Mouse (Mus musculus) cerebellum, adult 8-10 months (tissue): ENCODE results near the gene Pde8a.
A peak's percentile ranks its signal among the peaks of the same experiment; 100 is the strongest.

Source experiments
- DNase-seq: peaks from one replicate; pipeline ENCODE4 v3.0.0; 2022

The Pde8a gene

DNA sequence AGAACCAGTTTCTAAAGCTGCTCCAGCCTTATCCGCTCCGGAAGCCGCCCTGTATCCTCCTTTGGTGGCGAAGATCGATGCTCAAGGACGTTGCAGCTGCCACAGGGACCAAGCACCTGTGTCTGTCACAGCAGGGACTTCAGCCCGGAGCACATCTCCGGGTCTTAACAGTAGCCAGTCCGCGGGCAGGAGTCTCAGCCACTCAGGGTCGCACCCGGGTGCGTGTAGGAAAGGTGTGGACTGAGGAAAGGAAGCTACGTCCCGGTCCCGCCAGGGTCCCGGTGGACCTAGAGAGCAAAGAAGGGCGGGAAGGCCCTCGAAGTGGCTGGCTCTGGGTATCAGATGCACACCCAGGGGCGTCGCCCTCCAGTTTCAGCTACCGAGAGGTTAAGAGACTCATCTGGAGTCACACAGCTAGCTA is 1.1 kb upstream of the Pde8a start:
- DNase-seq, result no peak

DNA sequence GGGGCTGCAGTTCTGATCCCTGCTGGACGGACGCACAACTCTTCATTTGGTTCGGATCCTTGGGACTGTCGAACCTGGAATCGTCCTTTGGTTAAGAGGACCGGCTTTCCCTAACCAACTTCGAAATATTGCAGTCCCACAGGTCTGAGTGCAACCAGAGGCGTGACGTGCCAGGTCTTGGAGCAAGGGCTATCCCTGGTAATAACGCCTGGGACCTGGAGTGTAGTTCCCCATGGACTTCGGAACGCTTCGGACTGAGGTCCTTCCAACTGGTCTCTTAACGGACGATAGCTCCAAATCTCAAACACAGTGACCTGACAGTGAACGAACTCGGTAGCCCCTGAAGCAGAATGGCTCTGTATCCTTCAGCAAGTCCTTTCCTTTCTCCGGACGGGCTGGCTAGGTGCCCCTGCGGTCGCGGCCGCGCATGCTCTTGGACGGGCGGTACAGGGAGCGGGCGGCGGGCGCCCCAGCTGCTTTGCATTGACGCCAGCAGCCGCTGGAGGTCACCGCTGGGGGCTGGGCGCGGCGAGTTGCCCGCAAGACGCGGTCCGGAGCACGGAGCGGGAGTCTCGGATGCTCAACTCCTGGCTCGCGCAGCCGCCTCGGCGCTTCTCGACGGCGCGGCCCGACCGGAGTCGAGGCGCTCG is 574 bp upstream of the Pde8a start:
- DNase-seq, result peak; percentile 25

DNA sequence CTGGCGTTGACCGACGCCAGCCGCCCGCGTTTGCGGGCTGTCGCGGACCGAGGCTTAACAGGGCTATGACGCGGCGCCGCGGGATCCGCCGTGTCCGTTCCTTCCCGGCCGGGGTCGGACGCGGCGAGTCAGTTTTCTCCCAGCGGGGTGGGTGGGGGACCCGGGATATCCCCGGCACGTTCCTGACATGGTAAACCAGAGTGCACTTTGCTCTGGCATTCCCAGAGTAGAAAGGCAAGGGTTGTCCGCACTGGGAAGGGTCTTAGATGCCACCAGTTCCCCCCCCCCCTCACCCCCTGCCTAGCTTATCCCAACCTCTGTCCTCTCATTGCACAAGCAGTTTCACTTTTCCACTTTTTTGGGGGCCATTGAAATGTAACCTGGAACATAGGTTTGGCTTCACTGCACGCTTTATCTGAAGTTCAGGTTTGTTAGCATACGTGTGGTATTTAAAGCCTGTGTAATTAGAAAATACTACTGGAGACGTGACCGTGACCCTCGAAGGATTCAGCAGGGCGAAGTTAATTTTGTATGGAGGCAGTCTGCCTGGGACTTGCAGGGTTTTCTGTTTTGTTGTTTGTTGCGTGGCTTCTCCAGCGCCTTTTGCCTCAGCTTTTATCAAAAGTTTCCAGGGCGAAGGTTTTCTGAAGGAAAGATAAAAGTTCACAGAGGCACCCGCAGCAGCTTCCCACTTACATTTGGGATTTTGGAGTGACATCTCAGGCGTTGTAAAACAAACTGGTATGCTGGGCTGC is 934 bp downstream of the Pde8a start:
- no peak for DNase-seq

DNA sequence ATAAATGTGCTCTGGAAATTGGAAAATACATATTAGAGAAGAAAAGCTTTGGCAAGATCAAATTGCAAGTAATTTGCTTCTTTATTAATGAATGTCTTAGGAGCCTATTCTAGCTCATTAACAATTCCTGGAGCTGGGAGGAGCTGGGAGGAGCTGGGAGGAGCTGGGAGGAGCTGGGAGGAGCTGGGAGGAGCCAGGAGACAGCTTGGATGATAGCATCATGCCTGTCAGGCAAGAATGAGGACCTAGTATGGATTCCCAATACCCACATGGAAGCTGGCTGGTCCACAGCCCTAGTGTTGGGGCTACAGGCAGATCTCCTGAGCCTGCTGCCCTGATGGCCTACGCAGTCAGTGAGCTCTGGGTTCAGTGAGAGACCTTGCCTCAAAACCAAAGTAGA is 2.6 kb downstream of the Pde8a start:
- no peak for DNase-seq

DNA sequence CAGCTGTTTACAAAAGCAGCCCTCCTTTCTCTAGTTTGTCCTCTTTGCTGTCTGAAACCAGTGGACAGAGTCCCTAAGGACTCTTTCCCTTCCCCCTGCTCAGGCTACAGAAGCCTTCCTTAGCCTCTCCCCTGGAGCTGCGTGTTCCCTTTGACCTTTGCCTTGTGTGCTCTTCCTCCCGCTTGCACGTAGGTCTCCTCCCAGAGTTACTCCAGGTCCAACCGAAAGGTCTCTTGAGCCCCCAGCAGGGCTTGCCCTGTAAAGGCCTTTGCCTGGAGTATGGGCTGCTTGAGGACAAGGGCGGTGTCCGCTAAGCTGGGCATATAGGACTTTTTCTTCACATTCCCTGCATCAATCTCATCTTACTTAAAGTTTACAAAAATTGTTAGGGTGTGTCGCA is 5.9 kb downstream of the Pde8a start:
- DNase-seq, result no peak

DNA sequence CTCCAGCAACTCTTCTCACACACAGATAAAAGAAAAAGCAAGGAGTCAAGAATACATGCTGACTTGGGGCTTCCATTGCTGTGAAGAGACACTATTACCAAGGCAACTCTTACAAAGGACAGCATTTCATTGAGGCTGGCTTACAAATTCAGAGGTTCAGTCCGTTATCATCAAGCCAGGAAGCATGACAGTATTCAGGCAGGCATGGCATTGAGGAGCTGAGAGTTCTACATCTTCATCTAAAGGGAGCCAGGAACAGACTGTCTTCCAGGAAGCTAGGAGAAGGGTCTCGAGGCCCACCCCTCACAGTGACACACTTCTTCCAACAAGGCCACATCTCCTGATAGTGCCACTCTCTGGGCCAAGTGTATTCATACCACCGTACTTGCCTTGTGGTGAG is 7.0 kb downstream of the Pde8a start:
- no peak for DNase-seq

DNA sequence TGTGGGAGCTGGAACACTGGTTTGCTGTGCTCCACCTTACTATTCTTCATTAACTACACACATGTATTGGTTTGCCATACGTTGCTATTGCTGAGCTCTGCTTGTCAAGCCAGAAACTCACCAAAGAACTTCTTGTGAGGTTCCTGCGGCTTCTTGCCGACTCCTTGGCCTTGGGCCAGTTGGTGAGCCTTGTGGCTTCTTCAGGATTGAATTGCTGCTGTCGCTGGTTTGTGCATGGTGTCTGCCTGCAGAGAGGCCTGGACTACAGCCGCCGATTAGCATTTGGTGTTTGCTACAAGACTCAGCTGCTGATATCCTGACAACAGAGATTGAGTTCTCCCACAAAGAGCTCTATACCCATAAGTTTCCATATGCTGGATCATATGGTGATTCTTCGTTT is 10.9 kb downstream of the Pde8a start:
- no peak for DNase-seq

DNA sequence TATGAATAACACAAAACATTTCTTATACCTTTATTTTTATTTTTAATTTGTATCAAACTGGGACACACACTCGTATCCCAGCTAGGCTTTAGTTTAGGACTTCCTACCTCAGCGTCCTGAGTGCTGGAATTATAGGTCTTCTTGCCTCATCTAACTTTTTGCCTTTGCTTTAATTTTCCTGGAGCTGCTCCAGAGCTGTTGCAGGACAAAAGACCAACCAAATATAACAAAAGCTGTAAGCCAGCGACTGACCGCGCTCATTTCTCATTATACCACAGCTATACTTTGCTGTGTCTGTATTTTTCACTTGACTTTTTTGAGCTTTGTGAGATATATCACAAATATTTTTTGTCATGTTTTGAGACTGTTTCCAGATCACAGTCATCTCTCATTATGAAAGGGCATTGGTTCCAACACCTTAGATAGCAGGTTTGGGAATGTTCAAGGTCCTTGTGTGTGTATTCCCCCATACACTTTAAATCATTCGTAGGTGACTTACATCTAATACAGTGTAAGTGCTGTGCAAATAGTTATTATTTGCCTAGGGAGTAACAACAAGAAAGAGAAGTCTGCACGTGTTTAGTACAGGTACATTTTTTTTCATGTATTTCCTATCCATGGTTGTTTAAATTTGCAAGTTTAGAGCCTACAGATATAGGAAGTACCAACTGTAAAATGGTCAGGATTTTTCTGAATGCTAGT is 16.8 kb downstream of the Pde8a start:
- DNase-seq, result no peak

DNA sequence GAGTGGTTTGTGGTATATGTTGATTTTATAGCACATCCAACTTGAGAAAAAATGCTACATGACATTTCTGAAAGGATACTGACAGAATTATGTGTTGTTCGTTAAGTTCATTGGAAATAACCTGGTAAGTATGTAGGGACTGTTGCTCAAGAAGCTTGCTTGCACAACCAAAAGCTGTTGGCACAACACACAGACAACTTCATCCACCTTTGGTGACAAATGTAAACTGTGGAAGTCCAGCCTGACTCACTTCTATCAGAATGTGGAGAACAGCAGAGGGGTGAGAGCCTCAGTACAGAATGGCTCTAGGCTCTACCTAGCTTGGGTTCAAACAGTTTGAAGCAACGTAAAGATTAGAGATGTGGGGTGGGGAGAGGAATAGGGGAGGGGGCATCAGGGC is 19.3 kb downstream of the Pde8a start:
- DNase-seq, result no peak

DNA sequence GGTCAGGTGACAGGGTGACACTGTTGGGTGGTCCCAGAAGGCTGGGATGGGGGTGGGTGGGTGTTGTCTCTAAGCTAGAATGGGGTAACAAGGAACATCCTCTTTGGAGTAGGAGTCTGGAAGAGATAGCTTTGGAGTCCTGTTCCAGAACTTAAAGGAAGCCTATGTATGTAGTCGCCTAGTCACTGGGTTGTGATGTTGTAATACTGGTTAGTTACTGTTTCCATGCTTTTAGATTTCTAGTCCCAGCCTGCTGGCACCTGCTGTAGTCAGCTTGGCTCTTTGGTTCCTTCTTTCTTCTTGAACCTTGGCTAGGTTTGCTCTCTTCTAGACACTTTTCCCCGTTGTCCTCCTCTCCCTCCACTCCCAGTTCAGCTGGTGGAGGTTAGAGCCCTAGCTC is 21.7 kb downstream of the Pde8a start:
- DNase-seq, result no peak

DNA sequence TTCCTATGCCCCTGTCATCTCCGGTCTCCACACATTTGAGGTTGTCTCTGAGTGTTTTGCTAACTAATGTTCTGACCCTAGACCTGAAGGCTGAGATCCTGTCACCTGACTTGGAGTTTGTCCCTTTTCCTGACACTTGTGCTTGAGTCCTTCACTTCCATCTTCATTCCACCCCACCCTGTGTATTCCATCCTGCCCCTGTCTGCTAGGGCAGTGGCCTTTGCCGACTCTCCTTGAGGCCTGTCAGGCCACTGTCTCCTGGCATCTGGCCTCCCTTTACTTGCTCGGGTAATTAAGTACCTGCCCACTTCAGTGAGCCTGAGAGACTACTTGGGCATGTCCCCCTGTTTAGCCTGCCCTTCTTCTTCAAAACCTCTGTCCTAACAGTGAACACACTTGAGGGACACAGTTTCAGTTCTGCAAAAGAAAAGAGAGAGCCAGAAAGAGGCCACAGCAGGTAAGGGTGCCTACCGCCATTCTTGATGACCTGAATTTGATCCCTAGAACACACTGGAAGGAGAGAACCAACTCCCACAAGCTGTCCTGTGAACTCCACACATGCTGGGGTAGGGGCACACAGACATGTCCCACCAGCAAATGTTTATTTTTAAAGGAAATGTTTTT is 22.3 kb downstream of the Pde8a start:
- no peak for DNase-seq

DNA sequence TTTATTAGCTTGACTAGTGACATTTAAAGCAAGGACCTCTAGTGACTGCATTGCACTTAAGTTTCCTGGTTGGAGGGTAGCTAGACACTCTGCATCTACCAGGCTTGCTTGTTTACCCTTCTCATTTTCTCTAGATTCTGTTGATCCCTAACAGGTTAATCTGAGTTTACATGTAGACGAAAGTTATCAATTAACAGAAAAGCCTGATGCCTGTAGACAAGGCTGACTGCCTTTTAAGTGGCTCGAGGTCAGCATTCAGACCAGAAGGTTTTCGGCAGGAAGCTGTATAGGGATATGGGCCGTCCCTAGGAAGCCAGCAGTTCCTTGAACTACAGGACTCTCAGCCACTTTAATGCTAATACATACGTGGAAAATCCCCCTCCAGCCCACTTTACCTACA is 30.0 kb downstream of the Pde8a start:
- no peak for DNase-seq

DNA sequence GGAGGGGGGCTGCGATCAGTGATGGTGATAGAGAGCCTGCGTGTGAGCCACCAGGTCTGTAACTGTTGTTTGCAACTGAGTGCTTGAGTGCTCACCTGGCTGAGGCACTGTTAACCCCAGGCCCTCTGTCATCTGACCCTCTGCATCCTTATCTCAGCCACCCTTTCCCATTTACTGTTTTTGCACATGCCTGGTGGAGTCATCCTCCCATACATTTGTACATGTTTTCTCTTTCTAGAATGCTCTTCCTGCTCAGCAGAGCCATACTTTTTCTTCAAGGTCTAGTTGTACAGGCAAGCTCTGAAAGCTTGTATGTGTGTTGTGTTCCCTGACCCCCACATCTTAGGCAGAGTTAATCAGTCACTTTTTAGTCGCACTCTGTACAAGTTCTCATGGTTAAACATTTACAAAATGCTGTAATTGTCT is 36.5 kb downstream of the Pde8a start:
- DNase-seq, result no peak

DNA sequence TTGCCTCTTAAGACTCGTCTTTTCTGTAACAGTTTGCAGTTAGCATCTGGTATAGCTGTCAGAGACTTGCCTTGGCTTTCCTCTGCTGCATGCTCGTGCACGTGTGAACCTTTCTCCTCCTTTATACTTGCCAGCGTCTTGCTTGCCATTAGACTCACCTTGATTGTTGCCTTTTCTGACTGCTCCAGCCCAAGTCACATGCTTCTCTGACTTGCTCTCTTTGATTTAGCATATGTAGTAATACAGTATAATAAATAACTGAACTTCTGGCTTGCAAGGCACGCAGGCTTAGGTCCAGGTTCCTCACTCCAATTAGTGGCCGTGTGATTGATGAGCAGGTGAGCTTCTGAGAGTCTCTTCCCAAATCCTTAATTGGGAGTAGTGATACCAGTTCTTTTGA is 37.2 kb downstream of the Pde8a start:
- DNase-seq, result no peak

DNA sequence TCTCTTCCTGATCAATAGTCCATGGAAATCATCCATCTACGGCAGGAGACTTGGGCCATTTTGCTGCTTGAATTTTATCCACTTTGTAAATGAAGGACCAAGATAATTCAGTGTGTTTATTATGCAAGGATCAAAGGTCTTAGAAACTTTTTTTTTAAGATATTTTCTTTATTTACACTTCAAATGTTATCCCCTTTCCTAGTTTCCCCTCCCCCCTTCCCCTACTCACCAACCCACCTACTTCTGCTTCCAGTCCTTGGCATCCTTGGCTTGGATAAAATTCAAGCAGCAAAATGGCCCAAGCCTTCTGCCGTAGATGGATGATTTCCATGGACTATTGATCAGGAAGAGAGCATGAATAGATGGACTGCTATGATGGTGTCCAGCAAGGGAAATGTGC is 38.1 kb downstream of the Pde8a start:
- DNase-seq, result no peak

DNA sequence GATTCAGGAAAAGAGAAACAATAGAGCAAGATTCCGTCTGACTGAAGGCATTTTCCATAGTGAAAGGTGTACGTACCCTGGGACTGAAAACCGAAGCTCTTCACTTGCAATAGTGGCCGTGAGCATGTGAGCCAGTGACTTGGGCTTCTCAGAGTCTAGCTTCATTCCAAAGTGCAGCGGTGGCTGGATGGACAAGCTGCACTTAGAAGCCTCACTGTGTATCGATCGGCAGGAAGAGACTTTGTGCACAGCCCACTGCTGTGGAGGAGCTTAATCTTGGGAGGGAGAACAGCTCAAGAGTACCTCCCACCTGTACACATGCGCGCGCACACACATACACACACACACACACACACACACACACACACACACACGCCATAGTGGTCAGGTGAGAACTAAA is 39.9 kb downstream of the Pde8a start:
- no peak for DNase-seq

DNA sequence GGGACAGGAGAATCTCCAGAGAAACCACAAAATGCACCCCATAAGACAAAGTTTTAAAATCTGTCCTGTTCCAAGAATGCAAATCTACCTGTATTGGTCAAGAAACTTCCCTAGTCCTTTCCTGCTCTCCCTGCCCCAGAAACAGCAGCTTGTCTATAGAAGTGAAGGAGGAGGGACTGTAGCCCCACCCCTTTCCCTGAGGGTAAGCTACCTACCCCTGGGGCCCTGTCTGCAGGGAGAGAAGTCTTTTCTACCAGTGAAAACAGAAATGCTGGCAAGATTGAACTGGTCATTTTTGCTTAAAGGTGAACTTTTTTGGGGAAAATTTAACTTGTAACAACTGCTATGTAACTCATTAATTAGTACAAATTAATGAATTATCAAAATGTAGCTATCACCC is 41.2 kb downstream of the Pde8a start:
- DNase-seq, result no peak

DNA sequence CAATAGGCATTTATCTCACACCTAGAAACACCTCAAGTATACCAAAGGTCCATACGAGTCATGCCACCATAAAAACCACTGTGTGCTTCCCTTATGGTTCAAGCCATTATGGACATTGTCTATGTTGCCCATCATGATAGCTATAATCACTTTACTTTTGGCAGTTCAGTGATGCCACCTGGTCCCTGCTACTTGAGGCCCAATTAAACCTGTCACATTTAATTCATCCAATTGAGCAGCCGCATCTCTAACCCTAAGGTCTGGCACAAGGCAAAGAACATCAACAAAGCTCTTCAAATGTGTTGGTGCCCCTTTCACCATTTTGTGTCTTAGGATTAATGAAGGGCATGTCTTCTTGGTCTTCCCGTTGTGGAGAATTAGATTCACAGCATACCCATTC is 42.1 kb downstream of the Pde8a start:
- DNase-seq, result no peak

DNA sequence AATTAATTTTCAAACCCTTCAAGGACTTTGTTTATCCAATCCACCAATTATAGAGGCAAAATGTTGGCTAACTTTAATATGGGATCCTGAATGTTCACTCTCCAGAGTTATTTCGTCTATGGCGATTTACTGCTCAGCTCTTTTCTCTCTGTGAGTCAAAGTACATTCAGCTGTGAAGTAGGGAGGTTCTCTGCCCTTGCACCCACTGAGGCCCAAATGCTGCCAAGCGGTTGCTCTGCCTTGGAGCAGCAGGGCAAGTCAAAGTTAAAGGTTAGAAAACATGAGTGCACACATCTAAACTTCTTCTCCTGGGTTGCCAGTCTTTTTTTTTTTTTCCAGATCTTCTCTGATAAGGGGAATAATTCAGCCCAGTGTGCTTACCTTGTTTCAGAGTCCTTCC is 43.4 kb downstream of the Pde8a start:
- no peak for DNase-seq

DNA sequence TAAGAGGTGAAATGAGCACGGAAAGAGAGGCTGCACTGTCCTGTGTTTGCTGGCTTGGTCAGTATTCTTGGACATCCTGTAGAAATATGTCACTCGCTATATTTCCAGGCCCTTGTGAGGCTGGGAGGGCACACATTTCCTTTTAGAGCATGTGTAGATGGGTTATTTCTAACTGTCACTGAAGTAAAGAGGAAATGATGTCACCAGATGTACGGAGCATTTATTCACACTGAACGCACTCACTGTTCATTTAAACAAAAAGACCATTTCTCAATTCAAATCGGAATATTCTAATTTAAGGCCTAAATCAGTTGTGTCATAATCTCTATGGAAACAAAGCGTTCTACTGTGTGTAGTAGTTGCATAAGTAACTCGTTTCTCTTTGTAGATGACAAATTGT is 48.2 kb downstream of the Pde8a start:
- no peak for DNase-seq

DNA sequence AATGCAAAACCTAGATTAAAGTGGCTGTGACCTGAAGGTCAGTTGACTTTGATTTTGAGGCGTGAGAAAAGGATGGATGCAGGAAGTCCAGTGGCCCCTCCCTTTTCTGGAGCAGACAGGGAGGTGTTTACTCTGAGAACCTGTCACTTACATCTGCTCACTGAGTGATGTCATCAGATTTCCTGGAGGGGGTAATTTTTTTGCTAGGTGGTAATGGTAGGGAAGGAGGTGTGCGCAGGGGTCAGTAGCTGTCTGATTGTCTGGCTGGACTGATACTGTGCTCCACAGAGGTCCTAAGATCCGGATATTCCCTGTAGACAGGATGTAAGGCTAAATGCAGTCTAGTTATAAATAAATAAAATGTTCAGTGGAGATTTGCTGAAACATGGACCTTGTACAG is 59.5 kb downstream of the Pde8a start:
- DNase-seq, result no peak

DNA sequence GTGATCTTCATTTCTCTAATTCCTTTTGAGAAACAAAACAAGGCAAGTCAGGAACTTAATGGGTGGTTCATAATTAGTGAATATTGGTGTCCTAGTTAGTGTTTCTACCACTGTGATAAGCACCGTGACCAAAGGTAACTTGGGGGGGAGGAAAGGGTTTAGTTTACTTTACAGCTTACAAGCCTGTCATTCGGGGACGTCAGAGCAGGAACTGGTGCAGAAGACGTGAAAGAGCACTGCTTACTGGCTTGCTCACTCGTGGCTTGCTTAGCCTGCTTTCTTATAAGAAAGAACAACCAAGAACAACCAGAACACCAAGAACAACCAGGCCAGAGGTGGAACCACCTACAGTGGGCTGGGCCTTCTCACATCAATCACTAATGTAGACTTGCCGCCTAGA is 65.6 kb downstream of the Pde8a start:
- DNase-seq, result no peak

DNA sequence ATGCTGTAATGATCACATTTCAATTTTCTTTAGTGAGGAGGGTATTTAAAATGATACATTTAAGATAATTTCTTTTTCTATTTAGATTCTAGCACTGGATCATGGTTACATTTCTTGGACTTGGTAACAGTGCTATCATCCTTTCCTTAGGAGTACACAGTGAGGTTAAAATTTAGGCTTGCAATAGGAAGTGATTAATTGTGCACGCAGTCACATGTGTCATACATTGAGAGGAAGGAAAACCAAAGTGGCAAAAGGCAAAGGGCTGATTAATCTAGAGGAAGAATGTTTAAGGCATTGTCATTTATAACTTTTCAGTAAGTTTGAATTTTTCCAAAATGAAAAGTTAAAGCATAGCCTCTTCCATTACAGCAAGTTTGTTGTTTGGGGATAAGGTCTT is 67.8 kb downstream of the Pde8a start:
- DNase-seq, result no peak

DNA sequence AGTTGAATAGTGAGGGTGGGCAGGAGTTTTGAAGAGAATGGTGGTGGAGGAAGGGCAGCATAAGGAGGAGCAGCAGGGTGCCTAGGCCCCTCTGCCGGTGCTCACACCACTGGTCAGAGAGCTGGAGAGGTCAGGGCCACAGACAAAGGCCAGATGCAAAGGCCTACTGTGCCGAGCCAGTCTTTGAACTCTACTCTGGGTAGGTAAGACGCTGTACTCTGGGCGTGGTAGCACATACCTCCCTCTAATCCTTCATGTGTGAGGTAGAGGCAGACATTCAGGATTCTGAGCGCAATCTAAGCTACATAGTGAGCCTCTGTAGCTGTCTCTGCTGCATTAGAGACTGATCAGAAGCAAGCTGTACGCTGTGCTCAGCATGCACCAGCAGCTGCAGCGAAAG is 73.1 kb downstream of the Pde8a start:
- no peak for DNase-seq
